Mouse (Mus musculus): ENCODE measurements around the gene Rassf4.

GRCm38 (mm10) chr6:116716666-116717065 is 42.9 kb upstream of the Rassf4 start, which contains the start of gene Tmem72:
- no peak for TF ChIP-seq CTCF (conservative IDR thresholded peaks at IDR 0.05; ENCODE audit: low read length)
- TF ChIP-seq POU5F1 (IDR thresholded peaks at IDR 0.05; ENCODE audit: borderline replicate concordance, low read length), result no peak
- no peak for TF ChIP-seq NANOG (IDR thresholded peaks at IDR 0.05; ENCODE audit: borderline replicate concordance, low read length)
